Mouse (Mus musculus) ES-E14 (cell line): ENCODE measurements at regions not wholly inside any gene's neighbourhood (a gene's known extent, or its start where the extent isn't known, plus 50 kb on each side); places are given as distances from the start of the nearest gene placed in this dataset.

Experiments used
- CHD2 ChIP-seq: IDR thresholded peaks from 2 replicates; pipeline ENCODE4 v1.6.1; 2014; ENCODE audit warnings: mild to moderate bottlenecking, low read depth, low read length, inconsistent platforms
- HCFC1 ChIP-seq: IDR thresholded peaks from 2 replicates; pipeline ENCODE4 v1.6.1; 2012; ENCODE audit warnings: low read length, inconsistent platforms, borderline replicate concordance; ENCODE audit not compliant: insufficient read depth
- MAFK ChIP-seq: IDR thresholded peaks from 2 replicates; pipeline ENCODE4 v1.6.1; 2014; ENCODE audit warnings: mild to moderate bottlenecking, low read depth, low read length, inconsistent platforms; ENCODE audit not compliant: insufficient read depth
- ZC3H11A ChIP-seq: IDR thresholded peaks from 2 replicates; pipeline ENCODE4 v1.6.1; 2012; ENCODE audit warnings: low read depth, mild to moderate bottlenecking, inconsistent platforms, low read length, borderline replicate concordance
- ZNF384 ChIP-seq: IDR thresholded peaks from 2 replicates; pipeline ENCODE4 v1.6.1; 2012; ENCODE audit warnings: low read depth, low read length, inconsistent platforms

DNA sequence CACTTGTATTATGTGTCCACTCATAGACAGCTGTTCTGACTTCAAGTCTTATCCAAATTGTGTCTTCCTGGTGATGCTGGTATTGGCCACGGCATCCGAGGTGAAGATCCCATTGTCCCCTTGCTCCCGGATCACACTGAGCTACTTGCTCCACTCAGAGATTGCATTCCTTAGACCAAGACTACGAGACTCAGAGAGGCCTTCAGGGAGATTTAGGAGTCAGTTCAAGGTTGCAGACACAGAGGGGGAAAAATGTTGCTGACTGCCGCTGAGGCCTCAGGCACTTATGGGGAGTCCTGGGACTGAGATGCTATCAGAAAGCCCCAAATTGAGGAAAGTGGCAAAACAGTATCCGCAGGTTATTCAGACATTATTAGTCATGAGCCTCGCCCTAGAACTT is 183.9 kb downstream of the Ly86 start:
- TF ChIP-seq MAFK: no peak
- no peak for TF ChIP-seq HCFC1
- no peak for TF ChIP-seq ZNF384
- no peak for TF ChIP-seq ZC3H11A
- TF ChIP-seq CHD2: no peak
